16 mouse cellular contexts compared by ENCODE assay signal in genomic region chr3:149342511-149342910, GRCm38 (mm10).
"Had no signal": no experiment of that assay in that cellular context is flagged by ENCODE, and none has a peak within 500 bp of the region (broad histone marks: within the 10 kb centered on the region; RNA-seq: fewer than 3 reads in every experiment).

No protein-coding gene starts in this region.

- H3K4me1 ChIP-seq: kidney, embryonic 15.5 days; liver, embryonic 12.5 days; neural tube, embryonic 15.5 days; stomach, embryonic 15.5 days had no signal

- H3K4me3 ChIP-seq: kidney, embryonic 15.5 days; limb, embryonic 15.5 days; liver, embryonic 12.5 days; midbrain, embryonic 10.5 days; myocyte; neural tube, embryonic 15.5 days; stomach, embryonic 15.5 days had no signal

- ATAC-seq: liver, embryonic 12.5 days had no signal

- H3K4me2 ChIP-seq: kidney, embryonic 15.5 days; limb, embryonic 15.5 days; liver, embryonic 12.5 days; lung, embryonic 14.5 days; neural tube, embryonic 15.5 days; stomach, embryonic 15.5 days had no signal

- H3K9me3 ChIP-seq: kidney, embryonic 15.5 days; limb, embryonic 15.5 days; liver, embryonic 12.5 days; midbrain, embryonic 10.5 days; neural tube, embryonic 15.5 days; stomach, embryonic 15.5 days had no signal

- H3K27me3 ChIP-seq: kidney, embryonic 15.5 days; limb, embryonic 15.5 days; liver, embryonic 12.5 days; neural tube, embryonic 15.5 days; stomach, embryonic 15.5 days had no signal

- H3K9ac ChIP-seq: kidney, embryonic 15.5 days; limb, embryonic 15.5 days; liver, embryonic 12.5 days; lung, embryonic 14.5 days; neural tube, embryonic 15.5 days; stomach, embryonic 15.5 days had no signal

- H3K27ac ChIP-seq: kidney, embryonic 15.5 days; limb, embryonic 15.5 days; liver, embryonic 12.5 days; midbrain, embryonic 10.5 days; neural tube, embryonic 15.5 days; stomach, embryonic 15.5 days had no signal

- H3K36me3 ChIP-seq: kidney, embryonic 15.5 days; limb, embryonic 15.5 days; liver, embryonic 12.5 days; midbrain, embryonic 10.5 days; neural tube, embryonic 15.5 days; stomach, embryonic 15.5 days had no signal

- DNase-seq: kidney, adult 2 months; kidney, postnatal 14 days; lung, embryonic 14.5 days; lung, postnatal 10 days; lung, postnatal 4 days; midbrain, embryonic 14.5 days; right cerebral cortex, postnatal 14 days; thymus, adult 2 months; thymus, postnatal 25 days had no signal
